Mouse (Mus musculus) adrenal gland, adult 18-20 months (tissue): ENCODE measurements at regions not wholly inside any gene's neighbourhood (a gene's known extent, or its start where the extent isn't known, plus 50 kb on each side); places are given as distances from the start of the nearest gene placed in this dataset.

Experiments used
- DNase-seq, 2 experiments: peaks; one replicate each; pipeline ENCODE4 v3.0.0; 2021 to 2022; ENCODE audit warnings: low spot score in 2 of 2

- no peak for DNase-seq
These were observed 58.3 kb upstream of the Ccdc39 start for GRCm38 (mm10) chr3:33902431-33902830.

DNA sequence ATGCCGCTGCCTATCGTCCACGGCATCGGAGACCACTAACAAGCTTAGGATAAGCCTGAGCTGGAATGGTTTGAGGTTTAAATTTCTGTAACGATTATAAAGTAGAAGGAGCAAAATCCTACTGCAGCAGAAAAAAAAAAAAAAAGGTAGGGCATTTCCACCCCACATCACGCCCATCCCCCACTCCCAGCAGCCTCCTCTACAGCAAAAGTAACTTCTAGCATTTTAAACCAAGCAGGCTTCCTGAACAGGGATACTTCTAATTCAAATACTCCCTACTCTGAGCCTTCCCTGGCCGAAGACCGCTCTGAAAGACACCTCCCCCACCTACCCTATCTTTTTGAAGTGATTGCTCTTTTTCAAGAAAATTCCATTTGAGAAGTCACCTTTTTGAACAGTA lies 59.2 kb upstream of the Ccdc39 start:
- no peak for DNase-seq

GRCm38 (mm10) chr3:33903816-33904215 lies 59.7 kb upstream of the Ccdc39 start:
- DNase-seq: no peak

DNA sequence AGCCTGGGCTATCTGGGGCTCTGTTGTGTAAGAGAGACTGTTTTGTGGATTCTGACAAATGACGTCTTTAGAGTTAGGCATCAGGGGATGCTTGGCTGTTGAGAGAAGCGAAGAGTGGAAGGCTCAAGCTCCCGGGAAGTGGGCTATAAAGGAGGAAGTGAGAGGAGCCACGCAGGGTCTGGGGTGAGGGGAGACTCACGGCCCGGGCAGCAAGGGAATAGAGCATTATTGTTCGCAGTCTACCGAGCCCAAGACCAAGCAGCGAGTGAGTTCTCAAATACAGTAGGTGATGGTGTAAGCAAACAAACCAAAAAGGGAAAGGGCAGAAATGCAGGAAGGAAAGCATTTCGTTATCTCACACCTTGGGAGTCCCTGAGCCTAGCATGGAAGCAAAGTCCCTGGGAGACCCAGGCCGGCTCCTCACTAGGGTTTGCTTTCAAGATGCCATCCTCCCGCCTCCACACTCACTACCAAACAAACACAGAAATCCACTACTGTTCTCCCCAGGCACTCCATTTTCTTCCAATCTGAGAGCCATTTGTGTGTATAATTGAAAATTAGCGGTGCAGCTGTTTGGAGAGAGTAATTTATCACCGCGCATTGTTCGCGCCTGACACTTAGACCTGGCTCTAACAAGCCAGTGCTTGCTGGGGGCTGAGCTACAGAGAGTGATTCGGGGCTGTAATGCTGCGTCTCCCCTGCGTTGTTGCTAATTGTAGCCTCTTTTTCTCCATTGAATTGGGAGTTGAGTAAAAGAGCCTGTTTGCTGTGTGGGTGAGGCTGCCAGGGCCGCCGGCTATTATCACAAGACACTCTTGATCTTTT lies 61.0 kb upstream of the Ccdc39 start:
- DNase-seq: no peak

- no peak for DNase-seq
These were observed 61.5 kb upstream of the Ccdc39 start for GRCm38 (mm10) chr3:33905679-33906007.

DNA sequence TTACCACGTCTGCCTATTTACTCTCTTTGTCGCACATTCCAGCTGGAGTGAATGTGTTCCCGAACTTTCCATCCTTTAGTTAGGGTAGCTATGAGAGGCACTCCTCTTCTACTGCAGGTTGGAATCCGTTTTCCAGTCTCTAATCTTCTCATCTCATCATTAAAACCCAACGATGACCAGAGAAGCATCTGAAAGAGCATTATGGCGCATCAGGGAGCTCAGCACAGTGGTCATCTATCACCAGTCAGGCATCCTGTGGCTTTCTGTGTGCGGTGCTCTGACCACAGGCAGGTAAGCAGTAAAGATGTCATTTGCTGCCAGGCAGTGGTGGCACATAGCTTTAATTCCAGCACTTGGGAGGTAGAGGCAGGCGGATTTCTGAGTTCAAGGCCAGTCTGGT lies 63.0 kb upstream of the Ccdc39 start:
- no peak for DNase-seq

GRCm38 (mm10) chr3:33911559-33911958 lies 67.4 kb upstream of the Ccdc39 start:
- DNase-seq: no peak

DNA sequence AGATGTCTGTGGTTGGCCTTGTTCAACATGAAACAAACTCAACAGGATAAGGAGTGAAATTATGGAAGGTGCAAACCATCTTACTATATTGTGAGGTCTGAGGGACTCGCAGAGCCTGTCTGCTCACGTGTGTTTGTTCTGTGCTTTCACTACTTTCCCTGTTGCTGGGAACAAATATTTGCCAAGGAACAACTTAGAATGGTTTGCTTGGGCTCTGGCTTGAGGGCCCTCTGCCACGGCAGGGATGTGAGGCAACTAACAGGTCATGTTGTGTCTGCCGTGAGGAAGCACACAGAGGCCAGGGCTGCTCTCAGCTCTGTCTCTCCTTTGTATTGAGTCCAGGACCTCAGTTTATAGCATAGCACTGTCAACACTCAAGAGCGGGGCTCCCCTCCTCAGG lies 69.4 kb upstream of the Ccdc39 start:
- no peak for DNase-seq

GRCm38 (mm10) chr3:33914386-33914785 lies 70.3 kb upstream of the Ccdc39 start:
- DNase-seq: no peak

DNA sequence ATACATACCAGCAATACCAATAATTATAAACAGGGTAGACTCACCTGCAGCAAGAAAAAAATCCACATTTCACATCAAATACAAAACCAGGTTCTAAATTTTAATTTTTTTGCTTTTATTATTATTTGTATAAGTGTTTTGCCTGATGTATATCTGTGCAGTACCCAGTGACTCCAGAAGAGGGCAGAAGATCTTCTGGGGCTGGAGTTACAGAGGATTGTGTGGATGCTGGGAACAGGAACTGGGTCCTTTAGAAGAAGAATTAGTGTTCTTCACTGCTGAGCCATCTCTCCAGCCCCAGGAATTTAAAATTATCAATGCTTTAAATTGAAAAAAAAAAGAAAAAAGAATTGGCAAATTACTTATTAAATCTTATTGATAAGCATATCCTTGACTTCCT lies 71.7 kb upstream of the Ccdc39 start:
- DNase-seq: no peak

DNA sequence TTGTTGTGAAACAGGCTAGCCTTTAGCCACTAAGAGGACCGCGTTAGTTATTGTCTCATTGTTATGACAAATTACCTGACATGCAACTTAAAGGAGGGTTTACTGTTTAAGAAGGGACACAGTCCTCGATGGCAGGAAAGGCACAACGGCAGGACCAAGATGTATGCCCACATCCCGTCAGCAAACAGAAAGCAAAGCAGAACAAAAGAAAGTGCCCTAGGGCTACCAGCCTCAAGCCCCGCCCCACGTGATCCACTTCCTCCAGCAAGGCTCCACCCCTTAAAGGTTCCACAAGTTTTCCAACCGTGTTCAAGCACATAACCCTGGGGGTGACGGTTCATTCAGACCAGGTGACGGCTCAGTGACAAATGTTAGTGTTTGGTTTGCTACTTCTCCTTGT lies 72.2 kb upstream of the Ccdc39 start:
- DNase-seq: no peak

DNA sequence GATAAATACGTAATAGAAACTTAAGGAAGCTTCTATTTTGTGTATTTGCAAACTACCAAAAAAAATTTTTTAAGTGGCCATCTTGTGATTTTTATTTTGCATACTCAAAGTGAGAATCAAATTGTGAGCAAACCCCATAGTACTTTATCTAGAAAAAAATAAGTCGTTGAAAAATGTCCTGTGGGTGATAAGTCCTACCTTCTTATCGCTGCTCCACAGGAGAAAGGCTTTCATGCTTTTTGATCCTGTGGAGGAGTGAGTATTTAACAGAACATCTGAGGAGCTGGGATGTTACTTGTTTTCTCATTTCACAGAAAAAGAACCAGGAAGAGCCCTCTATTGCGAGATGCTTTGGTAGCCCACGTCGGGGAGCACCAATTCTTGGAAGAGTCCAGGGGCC lies 72.7 kb upstream of the Ccdc39 start:
- DNase-seq: no peak

DNA sequence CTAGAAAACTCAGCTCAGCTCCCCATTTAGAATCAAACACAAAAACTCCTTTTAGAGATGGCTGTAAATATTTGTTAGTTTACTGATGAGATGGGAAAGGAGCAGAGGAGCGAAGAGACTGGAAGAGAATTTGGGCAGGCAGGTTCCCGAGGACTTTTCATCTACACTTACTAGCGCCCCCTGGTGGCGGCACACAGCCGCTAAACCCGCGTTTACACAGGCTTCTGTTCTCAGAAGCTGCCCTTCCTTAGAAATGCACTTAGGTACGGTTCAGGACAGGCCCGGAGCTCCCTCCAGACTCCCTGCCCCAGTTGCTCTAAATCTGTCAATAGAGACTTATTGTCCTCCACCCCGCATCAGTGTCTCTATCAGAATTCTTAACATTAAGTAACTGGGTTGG lies 74.7 kb upstream of the Ccdc39 start:
- DNase-seq: peak; percentile 78 to 81

DNA sequence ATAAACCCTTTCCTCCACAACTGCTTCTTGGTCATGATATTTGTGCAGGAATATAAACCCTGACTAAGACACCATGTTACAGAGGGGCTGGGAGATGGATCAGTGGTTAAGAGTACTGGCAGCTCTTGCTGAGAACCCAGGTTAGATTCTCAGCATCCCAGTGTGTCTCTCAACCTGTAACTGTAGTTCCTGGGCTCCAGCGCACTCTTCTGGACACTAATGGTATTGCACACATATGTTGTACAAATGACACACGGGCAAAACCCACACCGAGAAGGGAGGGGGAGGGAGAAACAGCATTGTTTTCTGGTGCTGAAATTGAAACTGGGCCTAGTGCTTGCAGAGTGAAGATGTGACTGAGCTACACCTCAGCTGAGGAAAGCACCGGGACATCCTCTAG lies 81.0 kb upstream of the Ccdc39 start:
- DNase-seq: no peak

GRCm38 (mm10) chr3:33955064-33955463 lies 64.7 kb upstream of the Fxr1 start:
- DNase-seq: no peak

DNA sequence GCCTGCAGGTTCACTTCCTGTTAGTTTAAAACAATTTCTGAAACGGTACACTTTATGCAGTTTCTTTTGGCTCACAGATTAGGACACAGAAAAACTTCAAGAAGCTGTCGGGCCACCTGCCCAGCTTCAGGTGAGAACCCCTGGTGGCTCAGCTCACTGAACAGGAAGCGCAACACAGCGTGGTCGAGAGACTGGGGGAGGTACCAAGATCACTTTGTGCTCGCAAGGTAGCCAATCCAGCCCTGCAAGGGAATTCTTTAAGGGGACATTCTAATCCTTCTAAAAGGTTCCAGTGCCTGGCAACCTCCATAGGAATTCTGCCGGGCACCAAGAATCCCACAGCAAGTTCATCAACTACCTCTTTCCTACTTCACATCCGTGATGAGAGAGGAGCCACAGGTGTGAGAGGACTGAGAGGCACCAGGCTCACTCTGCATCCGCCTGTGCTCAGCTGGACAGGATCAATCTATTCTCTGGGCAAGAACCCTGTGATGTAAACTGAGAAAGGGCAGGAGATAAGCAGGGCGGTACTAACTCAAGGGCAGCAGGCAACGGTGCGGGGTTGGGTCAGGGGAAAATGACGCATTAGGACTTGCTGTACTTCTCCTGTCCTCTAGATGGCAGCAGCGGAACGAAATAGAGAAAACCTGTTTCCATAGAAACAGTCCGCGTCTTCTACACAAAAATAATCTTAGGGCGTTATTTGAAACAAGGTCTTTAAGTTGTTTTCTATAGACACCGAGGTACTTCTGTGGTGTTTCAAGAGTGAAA lies 63.7 kb upstream of the Fxr1 start:
- peak; percentile 63 to 74 for DNase-seq

GRCm38 (mm10) chr3:33956625-33957023 lies 63.1 kb upstream of the Fxr1 start:
- DNase-seq: no peak

DNA sequence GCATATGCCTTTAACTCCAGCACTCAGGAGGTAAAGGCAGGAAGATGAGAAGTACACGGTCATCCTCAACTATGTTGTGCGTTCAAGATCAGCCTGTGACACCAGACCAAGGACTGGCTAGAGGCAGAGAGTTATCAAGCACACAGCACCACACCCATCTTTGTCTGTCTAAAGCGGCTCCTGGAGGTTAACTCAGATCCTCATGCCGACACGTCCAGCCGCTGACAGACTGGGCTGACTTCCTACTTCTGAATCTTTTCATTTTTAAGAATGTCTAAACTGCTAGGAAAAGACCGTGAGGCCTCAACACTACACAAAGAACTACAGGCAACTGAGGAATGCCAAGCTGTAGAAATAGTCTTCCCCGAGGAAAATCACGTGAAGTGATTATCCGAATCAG lies 62.1 kb upstream of the Fxr1 start:
- DNase-seq: no peak

- DNase-seq: no peak
These were observed 61.5 kb upstream of the Fxr1 start for GRCm38 (mm10) chr3:33958216-33958615.

DNA sequence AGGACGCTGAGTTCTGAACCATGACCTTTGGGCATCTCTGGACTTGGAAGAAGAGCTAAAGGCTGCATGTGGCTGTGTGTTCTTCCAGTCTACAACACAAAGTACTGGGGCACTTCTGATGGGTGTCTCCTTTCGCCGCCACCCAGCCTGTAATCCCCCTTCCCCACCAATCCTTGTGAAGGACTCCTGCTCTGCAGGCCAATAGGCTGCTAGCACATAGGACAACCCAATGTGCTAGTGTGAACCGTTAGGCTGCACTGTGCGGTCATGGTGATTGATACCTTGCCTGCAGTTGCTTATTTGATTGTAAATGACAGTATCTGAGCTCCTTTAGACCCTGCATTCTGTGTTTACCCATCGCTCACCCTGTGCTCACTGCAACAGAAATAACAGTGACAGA lies 59.5 kb upstream of the Fxr1 start:
- DNase-seq: no peak

GRCm38 (mm10) chr3:33962938-33963337 lies 56.8 kb upstream of the Fxr1 start:
- DNase-seq: no peak

DNA sequence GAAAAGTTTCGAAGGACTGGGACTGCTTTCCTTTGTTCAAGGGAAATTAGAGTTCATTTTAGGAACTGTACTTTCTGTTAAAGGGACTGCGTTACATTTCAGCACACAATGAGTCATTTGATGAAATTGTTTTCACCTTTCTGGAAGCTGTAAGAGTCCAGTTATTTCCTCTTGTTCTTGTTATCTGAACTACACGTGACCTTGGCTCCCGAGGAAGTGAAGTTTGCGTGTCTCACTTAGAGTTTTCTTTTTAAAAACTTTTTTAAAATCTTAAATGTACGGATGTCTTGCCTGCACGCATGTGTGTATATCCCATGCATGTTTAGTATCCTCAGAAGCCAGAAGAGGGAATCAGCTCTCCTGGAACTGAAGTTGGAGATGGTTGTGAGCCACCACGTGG lies 52.6 kb upstream of the Fxr1 start:
- DNase-seq: no peak
